Mouse (Mus musculus) heart, embryonic 14.5 days (tissue): ENCODE measurements around the gene Atp7a. TPM values are rescaled to one million over a fixed set of nuclear protein-coding genes. Genes with fewer than 3 reads are reported as not detected.

ENCODE experiments used
- ATAC-seq: fragments of 200-750 bp; cut with Nextera tagmentation; 2 replicates; pipeline ENCODE4 v1.8.0; 2017; ENCODE audit warnings: low read depth, moderate TSS enrichment; ENCODE audit not compliant: insufficient number of reproducible peaks, insufficient read depth, low FRiP score
- H3K27ac ChIP-seq, 2 experiments: fragments of 200-500 bp in 1 of 2; fragments of 300-500 bp in 1 of 2; sonication (generic) in 1 of 2; replicated peaks in 1 of 2; 2 replicates each; pipeline ENCODE4 v1.5.1; 2012 to 2014; ENCODE audit warnings: low read depth in 2 of 2, low read length in 2 of 2, control low read depth in 1 of 2, mild to moderate bottlenecking in 1 of 2, mixed read lengths in 1 of 2; ENCODE audit not compliant: control insufficient read depth in 1 of 2, insufficient read depth in 1 of 2
- H3K27me3 ChIP-seq: fragments of 300-500 bp; sonication (generic); 2 replicates; pipeline ENCODE4 v1.6.1; 2014; ENCODE audit warnings: mild to moderate bottlenecking, low read length, control low read depth; ENCODE audit not compliant: control insufficient read depth, insufficient read depth
- H3K36me3 ChIP-seq: fragments of 300-500 bp; sonication (generic); 2 replicates; pipeline ENCODE4 v1.6.1; 2014; ENCODE audit warnings: mild to moderate bottlenecking, control low read depth, low read length, mixed read lengths; ENCODE audit not compliant: control insufficient read depth, insufficient read depth
- H3K4me1 ChIP-seq, 2 experiments: fragments of 200-500 bp in 1 of 2; fragments of 300-500 bp in 1 of 2; sonication (generic) in 1 of 2; 2 replicates each; pipeline ENCODE4 v1.6.1; 2012 to 2014; ENCODE audit warnings: low read length in 2 of 2, control low read depth in 1 of 2, mixed read lengths in 1 of 2; ENCODE audit not compliant: control insufficient read depth in 2 of 2, insufficient read depth in 2 of 2
- H3K4me2 ChIP-seq: fragments of 300-500 bp; sonication (generic); 2 replicates; pipeline ENCODE4 v1.6.1; 2014; ENCODE audit warnings: mild to moderate bottlenecking, low read length
- H3K4me3 ChIP-seq, 2 experiments: fragments of 200-500 bp in 1 of 2; fragments of 300-500 bp in 1 of 2; sonication (generic) in 1 of 2; 2 replicates each; pipeline ENCODE4 v1.5.1; 2012 to 2014; ENCODE audit warnings: low read length in 2 of 2, mild to moderate bottlenecking in 2 of 2, control low read depth in 1 of 2, low read depth in 1 of 2, moderate library complexity in 1 of 2; ENCODE audit not compliant: control insufficient read depth in 1 of 2, insufficient read depth in 1 of 2
- H3K9ac ChIP-seq: fragments of 300-500 bp; sonication (generic); 2 replicates; pipeline ENCODE4 v1.6.1; 2014; ENCODE audit warnings: mild to moderate bottlenecking, low read length
- H3K9me3 ChIP-seq: fragments of 300-500 bp; sonication (generic); 2 replicates; pipeline ENCODE4 v1.6.1; 2016; ENCODE audit warnings: low read length, control low read depth; ENCODE audit not compliant: control insufficient read depth
- WGBS: fragments of 180-500 bp; shearing (Covaris S2); extraction: QIAGEN DNeasy Blood & Tissue Kit; methylation state at CpG from one replicate; pipeline ENCODE4 v1.1.7; 2014; 5-methylcytosine and 5-hydroxymethylcytosine counted together
- polyA plus RNA-seq: library from polyadenylated mRNA; unstranded; fragments of >200 nt; fragmentation: Nextera tagmentation; extraction: Ambion mirVana; gene quantifications from 2 replicates; pipeline ENCODE4 v1.2.1, GENCODE M21; 2014

Atp7a gene
- polyA plus RNA-seq, 1 experiment from 2014 or later: 17.1 TPM

DNA sequence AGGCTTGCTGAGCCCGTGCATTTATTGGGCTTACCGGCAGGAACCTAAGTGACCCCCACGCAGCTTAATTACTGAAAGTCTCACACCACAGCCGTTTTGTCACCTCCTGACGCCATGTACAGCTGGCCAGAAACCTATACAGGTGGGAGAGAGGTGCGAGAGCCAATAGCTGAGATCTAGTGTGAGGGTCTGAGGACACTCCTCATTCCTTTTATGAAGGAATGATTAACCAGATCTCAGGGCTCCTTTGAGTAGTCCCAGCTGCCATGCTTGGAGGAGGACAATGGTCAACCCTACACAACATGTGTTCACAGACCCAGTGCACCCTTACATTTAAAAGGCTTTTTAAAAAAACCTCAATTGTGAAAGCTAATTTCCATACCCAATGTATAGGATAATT, 101.2 kb downstream of the Atp7a start:
- no peak overlapping the region for H3K9ac ChIP-seq
- H3K4me1 ChIP-seq: no peaks in the 10 kb centered on the region
- H3K4me2 ChIP-seq: no peak overlapping the region

DNA sequence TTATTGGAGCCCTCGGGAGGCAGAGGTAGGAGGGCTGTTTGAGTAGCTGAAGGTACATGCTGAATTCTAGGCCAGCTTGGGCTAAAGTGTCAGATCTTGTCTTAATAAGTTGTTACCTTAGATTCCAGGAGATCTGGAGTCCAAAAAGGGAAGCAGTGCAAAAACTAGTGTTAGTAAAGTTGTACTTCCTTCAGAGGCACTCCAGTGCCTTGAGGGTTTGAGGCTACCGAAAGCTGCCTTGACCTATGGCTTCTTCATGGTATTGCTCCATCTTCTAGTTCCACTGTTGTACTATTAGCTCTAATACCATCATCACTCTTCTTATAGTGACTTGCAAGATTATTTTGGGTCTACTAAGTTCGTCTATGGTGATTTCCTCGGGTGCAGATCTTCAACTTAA, 102.8 kb downstream of the Atp7a start:
- H3K27ac ChIP-seq: no peak overlapping the region
- no peak overlapping the region for H3K4me2 ChIP-seq
- H3K9me3 ChIP-seq: no peaks in the 10 kb centered on the region
- no peaks in the 10 kb centered on the region for H3K27me3 ChIP-seq
- no peak overlapping the region for H3K9ac ChIP-seq
- H3K4me1 ChIP-seq: no peaks in the 10 kb centered on the region
- H3K36me3 ChIP-seq: peaks cover 11% of the 10 kb centered on the region
- WGBS: 79% methylated on average over 4 of the region's 4 CpGs
- no peak for ATAC-seq
- no peak overlapping the region for H3K4me3 ChIP-seq

More for the DNA sequence above, 101.2 kb downstream of the Atp7a start:
- Histone ChIP-seq H3K4me3 (no peak overlapping the region), H3K27me3 (no peaks in the 10 kb centered on the region), H3K9me3 (no peaks in the 10 kb centered on the region), H3K27ac (no peak overlapping the region), H3K36me3 (peaks cover 24% of the 10 kb centered on the region)
- WGBS: 82% methylated on average over 6 of the region's 6 CpGs
- ATAC-seq: no peak

DNA sequence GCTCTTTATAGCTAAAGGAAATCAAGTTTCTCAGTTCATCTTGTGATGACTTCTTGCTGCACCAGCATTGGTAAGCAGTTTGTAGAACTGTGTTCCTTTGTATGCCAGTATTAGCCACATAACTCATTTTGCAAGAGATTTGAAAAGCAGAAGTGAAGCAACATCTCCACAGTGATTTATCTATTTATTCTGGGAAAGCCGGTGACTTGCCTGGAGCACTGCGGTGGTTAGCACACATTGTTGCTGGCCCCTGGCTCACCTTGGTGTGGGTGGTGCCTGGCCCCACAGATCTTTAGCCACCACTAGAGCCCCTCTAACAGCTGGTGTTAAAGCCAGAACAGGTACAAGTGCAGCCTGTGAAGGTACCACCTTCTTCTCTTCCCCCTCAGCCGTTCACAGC, 107.8 kb downstream of the Atp7a start:
- Histone ChIP-seq H3K36me3 (no peaks in the 10 kb centered on the region), H3K4me3 (no peak overlapping the region), H3K4me1 (no peaks in the 10 kb centered on the region), H3K4me2 (no peak overlapping the region), H3K27ac (no peak overlapping the region), H3K27me3 (no peaks in the 10 kb centered on the region), H3K9me3 (no peaks in the 10 kb centered on the region), H3K9ac (no peak overlapping the region)
- WGBS: 80% methylated on average over 3 of the region's 3 CpGs
- no peak for ATAC-seq

DNA sequence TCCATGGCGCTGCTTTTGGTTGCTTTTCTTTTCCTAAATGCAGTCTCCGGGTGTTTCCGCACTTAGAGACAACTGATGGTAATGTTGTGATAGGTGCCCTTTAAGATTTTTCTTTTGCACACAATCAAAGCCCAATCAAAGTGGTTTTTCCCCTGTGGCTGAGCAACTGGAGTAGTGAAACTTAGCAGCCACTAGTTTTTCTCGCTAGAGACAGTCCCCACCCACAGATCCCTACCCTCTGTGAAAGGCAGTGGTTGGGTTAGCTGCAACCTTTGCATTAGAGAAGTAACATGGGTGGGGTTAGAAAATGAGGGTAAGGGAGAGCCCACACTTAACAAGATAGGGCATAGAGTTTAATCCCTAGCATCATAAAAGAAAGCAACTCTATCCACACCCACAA, 108.4 kb downstream of the Atp7a start:
- 79% methylated on average over 4 of the region's 4 CpGs for WGBS
- no peak for ATAC-seq
- H3K9me3 ChIP-seq: no peaks in the 10 kb centered on the region
- no peaks in the 10 kb centered on the region for H3K27me3 ChIP-seq
- no peak overlapping the region for H3K4me3 ChIP-seq
- H3K4me2 ChIP-seq: peak overlapping the region; percentile 23
- no peaks in the 10 kb centered on the region for H3K36me3 ChIP-seq
- no peaks in the 10 kb centered on the region for H3K4me1 ChIP-seq
- no peak overlapping the region for H3K9ac ChIP-seq
- no peak overlapping the region; a peak in 1 of 4 replicates for H3K27ac ChIP-seq

DNA sequence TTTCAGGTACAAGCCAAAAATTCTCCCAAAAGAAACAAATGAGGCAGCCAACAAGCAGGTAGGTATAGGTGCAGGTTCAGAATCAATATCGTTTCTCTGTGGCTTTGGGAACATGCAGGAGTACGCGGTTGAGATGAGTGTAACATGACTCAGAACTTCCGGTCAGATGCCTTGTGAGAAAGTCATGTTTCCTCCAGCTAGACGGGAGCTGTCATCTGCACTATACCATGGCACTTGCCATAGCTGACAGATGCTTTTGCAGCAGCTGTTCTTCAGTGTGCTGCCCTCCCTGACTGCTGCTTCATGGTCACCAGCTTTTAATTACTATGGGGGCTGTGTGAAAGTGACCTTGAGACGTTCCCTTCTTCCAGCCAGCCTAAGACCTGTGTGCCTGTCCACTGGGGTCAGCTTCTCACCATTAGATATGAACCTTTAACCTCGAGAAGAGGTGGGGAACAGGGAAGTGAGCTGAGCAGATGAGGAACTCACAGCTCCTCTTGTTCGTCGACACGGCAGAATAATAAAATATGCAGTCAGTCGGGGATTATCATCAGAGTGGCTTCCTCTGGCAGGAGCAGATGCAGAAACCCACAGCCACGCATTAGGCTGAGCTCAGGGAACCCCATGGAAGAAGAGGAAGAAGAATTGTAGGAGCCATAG, 109.0 kb downstream of the Atp7a start:
- Histone ChIP-seq H3K4me3 (no peak overlapping the region), H3K9ac (no peak overlapping the region), H3K4me1 (no peaks in the 10 kb centered on the region), H3K36me3 (no peaks in the 10 kb centered on the region), H3K9me3 (no peaks in the 10 kb centered on the region), H3K4me2 (peak overlapping the region; percentile 23), H3K27me3 (no peaks in the 10 kb centered on the region), H3K27ac (peak overlapping the region; percentile 28 to 56; a peak in 2 of 4 replicates)
- WGBS: 37% methylated on average over 12 of the region's 12 CpGs
- no peak for ATAC-seq

DNA sequence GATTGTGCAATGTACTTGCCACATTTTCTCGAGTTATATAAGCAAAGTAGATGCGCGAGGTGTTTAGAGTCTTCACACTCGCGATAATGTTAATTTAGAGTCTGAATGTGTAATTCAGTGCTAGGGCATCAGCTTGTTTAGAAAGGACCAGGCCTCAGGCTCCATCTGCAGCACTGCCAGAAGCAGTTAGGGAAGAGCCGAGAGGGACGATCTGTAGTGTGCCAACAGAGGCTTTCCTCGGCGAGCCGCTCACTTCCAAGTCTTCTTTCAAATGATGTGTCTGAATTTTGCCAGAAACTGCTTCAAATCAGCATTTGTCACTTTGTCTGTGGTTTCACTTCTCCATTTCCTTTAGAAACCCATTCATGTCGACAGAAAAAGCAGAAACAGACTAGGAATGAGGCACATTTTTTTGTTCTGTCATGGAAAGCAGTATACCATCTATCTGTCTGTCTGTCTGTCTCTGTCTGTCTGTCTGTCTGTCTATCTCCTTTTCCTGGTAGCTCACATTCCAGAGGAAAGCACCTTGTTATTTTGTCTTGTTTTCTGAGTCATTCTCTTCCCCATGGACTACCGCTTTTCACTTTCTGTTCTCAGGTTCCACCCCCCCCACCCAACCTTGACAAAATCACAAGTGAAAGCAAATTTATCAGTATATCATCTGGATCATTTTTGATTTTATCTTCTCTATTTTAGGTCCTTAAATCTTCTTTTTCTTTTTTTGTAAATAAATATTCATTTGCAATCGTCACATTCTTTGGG, 112.4 kb downstream of the Atp7a start:
- no peak for ATAC-seq
- no peak overlapping the region for H3K9ac ChIP-seq
- no peaks in the 10 kb centered on the region for H3K27me3 ChIP-seq
- WGBS: 76% methylated on average over 13 of the region's 13 CpGs
- no peaks in the 10 kb centered on the region for H3K9me3 ChIP-seq
- no peak overlapping the region for H3K27ac ChIP-seq
- no peak overlapping the region for H3K4me2 ChIP-seq
- H3K36me3 ChIP-seq: no peaks in the 10 kb centered on the region
- H3K4me1 ChIP-seq: no peaks in the 10 kb centered on the region
- H3K4me3 ChIP-seq: no peak overlapping the region

DNA sequence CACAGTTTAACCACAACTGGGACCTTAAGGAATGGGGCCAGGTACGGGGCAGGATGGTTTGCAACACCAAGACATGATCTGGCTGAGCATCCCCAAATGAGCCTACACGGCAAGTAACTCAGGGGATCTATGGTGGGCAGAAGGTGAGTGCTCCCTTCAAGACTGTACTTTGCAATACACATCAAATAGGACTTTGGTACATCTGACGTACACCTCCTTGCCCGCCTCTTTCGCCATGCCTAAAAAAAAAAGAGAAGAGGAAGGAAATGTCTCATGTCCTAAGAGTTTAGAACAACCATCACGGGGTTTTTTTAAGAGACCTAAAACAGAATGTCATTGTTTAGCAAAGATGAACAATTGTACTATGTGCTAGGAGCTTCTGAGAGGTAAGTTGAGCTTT, 115.9 kb downstream of the Atp7a start, which contains the start of gene Tlr13:
Gene Tlr13, plus strand, starts transcription at position 269 of the 400 bp plus-strand sequence.
- Histone ChIP-seq H3K36me3 (no peaks in the 10 kb centered on the region), H3K27me3 (no peaks in the 10 kb centered on the region), H3K4me3 (no peak within 1 kb of the TSS), H3K9me3 (no peaks in the 10 kb centered on the region), H3K4me2 (no peak within 1 kb of the TSS), H3K9ac (no peak within 1 kb of the TSS), H3K4me1 (no peaks in the 10 kb centered on the region), H3K27ac (no peak within 1 kb of the TSS)
- 77% methylated on average over 6 of the region's 6 CpGs for WGBS
- ATAC-seq: no peak
